Mouse (Mus musculus): ENCODE measurements around the gene Gpn2. TPM values are rescaled to one million over a fixed set of nuclear protein-coding genes. Genes with fewer than 3 reads are reported as not detected.

Gpn2 gene
- 20.0 and 32.2 TPM in 2 replicates for total RNA-seq (2014; rRNA removed)
- polyA plus RNA-seq (2015; fragmentation: Nextera tagmentation; extraction: Ambion mirVana), result 16.9 and 18.6 TPM in 2 replicates

DNA sequence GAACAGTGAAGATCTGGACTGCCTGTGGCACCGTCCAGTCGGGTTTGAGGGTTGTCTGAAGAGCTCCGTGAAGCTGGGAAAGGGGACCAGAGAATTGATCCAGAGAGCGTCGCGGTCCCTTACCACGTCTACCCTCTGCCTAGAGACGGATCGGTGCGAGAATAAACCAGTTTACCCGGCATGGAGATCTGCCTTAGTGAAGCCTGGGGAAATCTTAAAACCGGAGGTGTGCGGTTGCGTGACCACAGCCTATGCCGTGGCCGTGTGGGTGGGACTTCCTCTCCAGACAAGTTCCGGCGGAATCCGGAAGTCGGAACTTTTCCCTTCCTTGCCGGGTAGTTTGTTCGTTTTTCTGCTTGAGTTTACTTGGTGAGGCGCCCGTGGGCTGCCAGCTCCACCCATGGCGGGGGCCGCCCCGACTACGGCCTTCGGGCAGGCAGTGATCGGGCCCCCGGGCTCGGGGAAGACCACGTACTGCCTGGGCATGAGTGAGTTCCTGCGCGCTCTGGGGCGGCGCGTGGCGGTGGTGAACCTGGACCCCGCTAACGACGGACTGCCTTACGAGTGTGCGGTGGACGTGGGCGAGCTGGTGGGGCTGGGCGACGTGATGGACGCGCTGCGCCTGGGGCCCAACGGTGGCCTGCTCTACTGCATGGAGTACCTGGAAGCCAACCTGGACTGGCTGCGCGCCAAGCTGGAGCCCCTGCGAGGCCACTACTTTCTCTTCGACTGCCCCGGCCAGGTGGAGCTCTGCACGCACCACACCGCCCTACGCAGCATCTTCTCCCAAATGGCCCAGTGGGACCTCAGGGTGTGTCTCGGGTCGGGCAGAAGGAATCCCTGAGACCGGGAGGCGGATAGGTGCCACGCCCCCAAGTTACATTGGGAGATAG lies at the start of gene Gpn2:
Gene Gpn2 (plus strand): TSS at position 304 of the 893 bp plus-strand sequence.
- Histone ChIP-seq H3K27me3 (ENCODE audit: insufficient read depth, low read length) (no peaks in the 10 kb centered on the region), H3K27ac (peak within 1 kb of the TSS; percentile 89), H3K36me3 (ENCODE audit: insufficient read depth, low read length) (peaks cover 55% of the 10 kb centered on the region), H3K4me2 (ENCODE audit: low read depth, low read length) (peak within 1 kb of the TSS; percentile 96), H3K9ac (replicated peaks; ENCODE audit: low read length) (peak within 1 kb of the TSS; percentile 67), H3K4me1 (ENCODE audit: insufficient read depth, low read length) (0 out of 2 replicates have a peak, but pooled peaks cover 4% of the 10 kb centered on the region), H3K9me3 (ENCODE audit: low read length) (no peaks in the 10 kb centered on the region), H3K4me3 (ENCODE audit: low read length) (peak within 1 kb of the TSS; percentile 66)
- TF ChIP-seq CTCF (IDR thresholded peaks at IDR 0.05; ENCODE audit: low read depth), result no peak
- ATAC-seq (peak; percentile 94), DNase-seq (ENCODE audit: low spot score) (peak; percentile 91)
- 2% methylated on average over 65 of the region's 65 CpGs for WGBS

DNA sequence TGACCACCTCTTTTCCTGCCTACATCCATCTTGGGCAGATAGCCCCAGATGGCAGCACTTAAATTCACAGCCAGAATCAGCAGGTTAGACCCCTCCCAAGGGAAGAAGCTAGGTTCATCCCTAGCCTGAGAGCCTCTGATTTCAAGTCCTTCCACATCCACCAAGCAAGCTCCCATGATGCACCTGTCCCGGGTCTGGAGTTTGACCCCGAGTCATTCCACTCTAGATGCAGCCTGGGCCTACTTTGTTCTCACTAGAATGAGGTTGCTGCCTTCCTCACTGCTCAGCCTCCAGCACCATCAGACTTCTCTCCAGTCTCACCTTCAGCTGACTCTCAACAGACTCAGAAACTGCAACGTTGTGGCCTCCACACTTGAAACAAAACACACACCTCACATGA lies 48.1 kb upstream of the Gpn2 start:
- Histone ChIP-seq H3K4me3 (ENCODE audit: low read length) (no peak overlapping the region), H3K9ac (replicated peaks; ENCODE audit: low read length) (no peak overlapping the region), H3K27ac (no peak overlapping the region), H3K4me1 (ENCODE audit: insufficient read depth, low read length) (no peaks in the 10 kb centered on the region), H3K9me3 (ENCODE audit: low read length) (no peaks in the 10 kb centered on the region), H3K4me2 (ENCODE audit: low read depth, low read length) (no peak overlapping the region), H3K36me3 (ENCODE audit: insufficient read depth, low read length) (peaks cover 74% of the 10 kb centered on the region), H3K27me3 (ENCODE audit: insufficient read depth, low read length) (no peaks in the 10 kb centered on the region)
- DNase-seq (ENCODE audit: low spot score) (no peak), ATAC-seq (no peak)
- no peak for TF ChIP-seq CTCF (IDR thresholded peaks at IDR 0.05; ENCODE audit: low read depth)
- 85% methylated on average over 3 of the region's 3 CpGs for WGBS

- DNase-seq (ENCODE audit: low spot score), result no peak
- H3K9me3 ChIP-seq (ENCODE audit: low read length), result no peaks in the 10 kb centered on the region
- H3K4me1 ChIP-seq (ENCODE audit: insufficient read depth, low read length), result no peaks in the 10 kb centered on the region
- peaks cover 70% of the 10 kb centered on the region for H3K36me3 ChIP-seq (ENCODE audit: insufficient read depth, low read length)
- H3K4me3 ChIP-seq (ENCODE audit: low read length), result no peak overlapping the region
- H3K27ac ChIP-seq, result no peak overlapping the region
- no peak for TF ChIP-seq CTCF (IDR thresholded peaks at IDR 0.05; ENCODE audit: low read depth)
- no peak overlapping the region for H3K4me2 ChIP-seq (ENCODE audit: low read depth, low read length)
- H3K27me3 ChIP-seq (ENCODE audit: insufficient read depth, low read length), result no peaks in the 10 kb centered on the region
- no peak overlapping the region for H3K9ac ChIP-seq (replicated peaks; ENCODE audit: low read length)
- no peak for ATAC-seq
- WGBS, result 92% methylated on average over 5 of the region's 5 CpGs
These were observed 47.5 kb upstream of the Gpn2 start for GRCm38 (mm10) chr4:133536652-133537051.

- peak within 1 kb of the TSS; percentile 80 for H3K27ac ChIP-seq
- H3K4me1 ChIP-seq (ENCODE audit: insufficient read depth, low read length), result peaks cover 10% of the 10 kb centered on the region
- TF ChIP-seq CTCF (IDR thresholded peaks at IDR 0.05; ENCODE audit: low read depth), result no peak
- under 1% methylated on average over 73 of the region's 77 CpGs for WGBS
- H3K27me3 ChIP-seq (ENCODE audit: insufficient read depth, low read length), result no peaks in the 10 kb centered on the region
- H3K36me3 ChIP-seq (ENCODE audit: insufficient read depth, low read length), result peaks cover 7% of the 10 kb centered on the region; the same call in 1 of the 2 replicates
- H3K4me2 ChIP-seq (ENCODE audit: low read depth, low read length), result peak within 1 kb of the TSS; percentile 71
- peak within 1 kb of the TSS; percentile 80 for H3K4me3 ChIP-seq (ENCODE audit: low read length)
- DNase-seq (ENCODE audit: low spot score) (peak; percentile 97), ATAC-seq (peak; percentile 99)
- peak within 1 kb of the TSS; percentile 76 for H3K9ac ChIP-seq (replicated peaks; ENCODE audit: low read length)
- no peaks in the 10 kb centered on the region for H3K9me3 ChIP-seq (ENCODE audit: low read length)
These were observed 38.6 kb upstream of the Gpn2 start, which contains the start of gene Nudc for GRCm38 (mm10) chr4:133545272-133546231. Gene Nudc, minus strand, starts transcription at chr4:133545996.

- no peak for DNase-seq (ENCODE audit: low spot score)
These were observed 32.1 kb upstream of the Gpn2 start for GRCm38 (mm10) chr4:133552029-133552428.

GRCm38 (mm10) chr4:133552768-133553447 lies 31.3 kb upstream of the Gpn2 start, which contains the start of gene Nr0b2:
Gene Nr0b2, plus strand, starts transcription at chr4:133553376.
- Histone ChIP-seq H3K4me2 (ENCODE audit: low read depth, low read length) (no peak within 1 kb of the TSS), H3K27me3 (ENCODE audit: insufficient read depth, low read length) (no peaks in the 10 kb centered on the region), H3K9me3 (ENCODE audit: low read length) (no peaks in the 10 kb centered on the region), H3K4me3 (ENCODE audit: low read length) (no peak within 1 kb of the TSS), H3K36me3 (ENCODE audit: insufficient read depth, low read length) (no peaks in the 10 kb centered on the region), H3K9ac (replicated peaks; ENCODE audit: low read length) (no peak within 1 kb of the TSS), H3K27ac (no peak within 1 kb of the TSS), H3K4me1 (ENCODE audit: insufficient read depth, low read length) (no peaks in the 10 kb centered on the region)
- no peak for ATAC-seq
- 64% methylated on average over 10 of the region's 10 CpGs for WGBS
- DNase-seq (ENCODE audit: low spot score), result no peak
- no peak for TF ChIP-seq CTCF (IDR thresholded peaks at IDR 0.05; ENCODE audit: low read depth)

More at GRCm38 (mm10) chr4:133552029-133552428, 32.1 kb upstream of the Gpn2 start:
- H3K4me2 ChIP-seq (ENCODE audit: low read depth, low read length), result no peak overlapping the region
- H3K9me3 ChIP-seq (ENCODE audit: low read length), result no peaks in the 10 kb centered on the region
- TF ChIP-seq CTCF (IDR thresholded peaks at IDR 0.05; ENCODE audit: low read depth), result no peak
- no peak for ATAC-seq
- H3K4me3 ChIP-seq (ENCODE audit: low read length), result no peak overlapping the region
- H3K4me1 ChIP-seq (ENCODE audit: insufficient read depth, low read length), result no peaks in the 10 kb centered on the region
- H3K27me3 ChIP-seq (ENCODE audit: insufficient read depth, low read length), result no peaks in the 10 kb centered on the region
- WGBS, result 67% methylated on average over 1 of the region's 1 CpGs
- no peaks in the 10 kb centered on the region for H3K36me3 ChIP-seq (ENCODE audit: insufficient read depth, low read length)
- H3K9ac ChIP-seq (replicated peaks; ENCODE audit: low read length), result no peak overlapping the region
- H3K27ac ChIP-seq, result no peak overlapping the region
